Mouse (Mus musculus) mesoderm, embryonic 11.5 days (tissue): Measurements from ENCODE around the gene Impdh2.

Experiments used
- DNase-seq: peaks from one replicate; pipeline ENCODE4 v3.0.0-alpha.2; 2012; ENCODE audit warnings: low read depth, low spot score

The Impdh2 gene

DNA sequence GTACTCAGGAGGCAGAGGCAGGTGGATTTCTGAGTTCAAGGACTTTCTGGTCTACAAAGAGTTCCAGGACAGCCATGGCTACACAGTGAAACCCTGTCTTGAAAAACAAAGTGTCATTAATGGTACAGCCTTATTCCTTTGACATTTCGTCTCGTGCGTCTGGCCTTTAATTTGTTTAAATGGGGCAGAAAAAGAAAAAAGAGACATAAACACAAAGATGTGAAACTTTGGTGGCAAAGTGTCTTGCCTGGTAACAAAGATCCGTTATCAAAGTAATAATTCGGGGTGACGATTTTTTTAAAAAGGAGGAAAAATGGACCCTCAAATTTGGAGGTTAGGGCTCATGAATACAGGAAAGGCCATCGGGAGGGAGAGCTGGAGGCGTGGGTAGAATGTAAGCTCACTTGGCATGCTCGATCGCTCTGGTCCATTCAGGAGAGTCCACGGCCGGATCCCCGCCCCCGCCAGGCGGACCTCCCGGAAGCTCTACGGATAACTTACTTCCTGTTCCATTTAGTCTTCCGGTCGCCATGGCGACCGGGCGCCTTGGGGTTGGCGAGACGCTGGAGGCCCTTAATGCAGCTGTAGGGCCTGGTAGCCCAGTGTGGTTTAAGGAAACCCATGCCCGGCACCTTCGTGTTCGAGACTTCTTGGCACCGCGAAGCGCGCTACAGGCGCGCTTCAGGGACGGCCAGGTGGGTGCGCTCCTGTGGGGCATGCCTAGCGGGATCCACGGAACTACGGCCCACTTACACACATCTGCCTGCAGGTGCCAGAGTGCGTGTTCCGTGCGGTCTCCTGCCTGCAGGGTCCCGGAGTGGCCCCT lies 9.5 kb downstream of the Impdh2 start, which contains the start of gene Dalrd3:
Gene Dalrd3 (plus strand): TSS at position 506 of the 826 bp plus-strand sequence.
- DNase-seq, result peak; percentile 95

DNA sequence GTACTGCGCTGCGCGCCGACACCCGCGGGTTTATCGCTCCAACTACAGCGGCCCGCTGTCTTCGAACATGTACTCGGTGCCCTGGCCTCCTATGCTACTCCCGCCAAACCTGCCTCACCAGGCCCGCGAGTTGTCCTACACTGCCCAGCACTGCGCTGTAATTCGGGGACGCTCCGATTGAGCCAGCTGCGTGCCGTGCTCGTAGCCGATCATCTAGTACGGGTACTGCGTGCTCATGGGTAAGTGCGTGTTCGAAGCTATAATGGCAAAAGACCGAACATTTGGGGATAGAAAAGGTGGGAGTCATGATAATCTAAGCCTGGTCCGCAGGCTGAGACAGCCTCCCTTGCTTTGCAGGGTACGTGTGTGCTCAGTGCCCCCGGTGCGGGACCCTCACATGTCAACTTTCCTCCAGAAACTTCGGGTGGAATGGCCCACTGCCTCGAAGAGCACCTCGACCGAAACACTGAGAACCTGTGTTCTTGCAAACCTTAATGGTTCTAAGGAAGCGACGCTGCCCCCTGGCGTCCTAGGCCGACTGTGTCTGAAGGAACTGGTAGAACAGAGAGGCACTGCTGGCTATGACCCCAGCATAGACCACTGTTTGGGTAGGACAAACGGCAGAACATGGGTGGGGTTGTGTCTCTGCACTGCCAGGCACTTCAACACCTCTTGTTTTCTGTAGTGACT lies 10.3 kb downstream of the Impdh2 start:
- DNase-seq, result peak; percentile 81

DNA sequence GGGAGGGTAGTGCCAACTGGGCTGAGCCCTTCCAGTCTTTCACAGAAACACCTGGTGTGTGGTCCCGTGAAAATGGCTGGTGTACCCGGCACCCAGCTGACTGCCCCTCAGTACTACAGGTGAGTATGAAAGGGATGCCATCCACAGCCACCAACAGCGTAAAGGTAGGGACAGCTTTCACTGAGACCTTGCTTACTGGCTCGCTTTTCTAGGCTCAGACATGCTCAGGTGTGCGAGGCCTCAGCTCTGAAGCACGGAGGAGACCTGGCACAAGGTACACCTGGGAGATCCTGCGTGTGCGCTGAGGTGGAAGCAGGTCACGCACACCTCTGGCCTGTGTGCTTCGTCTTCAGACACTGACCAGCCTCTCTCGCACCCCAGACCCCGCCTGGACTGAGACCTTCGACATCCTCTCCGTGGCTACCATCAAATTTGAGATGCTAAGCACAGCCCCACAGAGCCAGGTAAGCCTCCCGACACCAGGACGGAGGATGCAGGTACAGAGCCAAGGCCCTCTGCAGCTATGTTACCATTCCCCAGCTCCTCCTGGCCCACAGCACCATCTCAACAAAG lies 11.4 kb downstream of the Impdh2 start:
- no peak for DNase-seq

DNA sequence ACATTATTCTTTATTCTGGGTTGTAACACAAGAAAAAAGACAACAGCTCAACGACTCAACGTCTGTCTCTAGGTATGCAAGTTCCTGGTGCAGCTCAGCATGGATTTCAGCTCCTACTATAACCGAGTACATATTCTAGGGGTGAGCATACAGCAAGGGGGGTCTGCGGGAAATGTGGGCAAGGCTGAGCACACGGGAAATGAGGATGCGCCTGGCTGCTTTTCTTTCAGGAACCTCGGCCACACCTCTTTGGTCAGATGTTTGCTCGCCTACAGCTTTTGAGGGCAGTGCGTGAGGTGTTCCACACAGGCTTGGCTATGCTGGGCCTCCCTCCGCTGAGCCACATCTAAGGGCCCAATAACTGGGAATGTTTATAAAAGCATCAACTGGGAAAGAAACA lies 12.2 kb downstream of the Impdh2 start:
- DNase-seq, result no peak

DNA sequence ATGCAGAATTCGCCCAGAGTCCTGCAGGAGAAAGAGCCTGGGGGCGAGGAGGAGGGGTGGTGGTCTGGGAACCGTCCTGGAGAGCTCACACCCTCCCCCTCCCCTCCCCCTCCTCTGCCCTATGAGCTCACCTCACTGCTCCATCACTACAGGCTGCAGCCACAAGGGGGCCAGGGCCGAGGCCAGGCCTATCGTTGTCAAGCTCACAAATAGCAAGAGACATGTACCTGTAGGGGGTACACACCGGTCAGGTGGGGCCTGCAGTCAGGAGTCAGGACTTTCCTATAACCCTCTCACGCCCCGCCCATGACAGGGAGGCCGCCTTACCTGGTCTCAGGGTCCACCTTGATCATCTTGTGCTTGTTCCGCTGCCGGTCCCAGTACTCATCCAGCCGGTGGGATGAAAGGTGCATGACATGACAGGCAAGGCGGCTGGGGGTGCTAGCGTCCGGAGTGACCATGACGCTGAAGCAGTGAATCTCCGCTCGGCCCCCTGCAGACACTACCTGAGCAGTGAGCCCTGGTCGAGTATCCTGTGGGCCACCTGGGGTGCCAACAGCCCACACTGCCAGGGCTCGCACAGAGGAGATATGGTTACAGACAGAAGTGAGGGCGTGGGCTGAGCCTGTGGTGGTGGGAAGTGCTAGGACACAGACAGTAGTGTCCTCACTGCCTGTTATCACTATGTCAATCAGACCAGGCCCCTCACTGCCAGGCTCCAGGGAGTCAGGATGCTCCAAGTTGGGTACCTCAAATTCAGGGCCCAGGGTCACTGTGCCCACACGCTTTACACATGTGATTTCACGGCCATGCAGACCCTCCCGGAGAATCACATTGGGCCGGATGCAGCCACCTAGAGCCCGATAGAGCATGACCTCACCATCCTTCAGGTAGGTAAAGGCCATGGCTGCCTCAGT lies 13.9 kb downstream of the Impdh2 start:
- DNase-seq, result peak; percentile 82

DNA sequence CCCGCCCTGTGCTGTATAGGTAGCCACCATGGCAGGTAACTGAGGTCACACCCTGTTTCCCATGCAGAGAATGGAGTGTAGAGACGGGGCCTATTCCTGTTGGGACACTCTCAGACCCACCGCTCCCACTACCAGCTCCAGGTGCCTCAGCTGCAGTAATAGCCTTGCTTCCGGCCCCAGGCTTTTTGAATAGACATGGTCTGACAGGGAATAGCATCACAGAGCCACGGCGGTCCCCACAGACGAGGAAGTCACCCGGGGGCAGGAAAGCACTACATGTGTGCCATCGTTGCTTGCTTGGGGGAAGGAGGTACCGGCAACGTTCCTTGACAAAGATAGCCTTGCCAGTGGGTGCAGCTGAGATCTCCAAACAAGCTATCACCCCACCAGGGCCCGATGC lies 14.8 kb downstream of the Impdh2 start:
- no peak for DNase-seq

DNA sequence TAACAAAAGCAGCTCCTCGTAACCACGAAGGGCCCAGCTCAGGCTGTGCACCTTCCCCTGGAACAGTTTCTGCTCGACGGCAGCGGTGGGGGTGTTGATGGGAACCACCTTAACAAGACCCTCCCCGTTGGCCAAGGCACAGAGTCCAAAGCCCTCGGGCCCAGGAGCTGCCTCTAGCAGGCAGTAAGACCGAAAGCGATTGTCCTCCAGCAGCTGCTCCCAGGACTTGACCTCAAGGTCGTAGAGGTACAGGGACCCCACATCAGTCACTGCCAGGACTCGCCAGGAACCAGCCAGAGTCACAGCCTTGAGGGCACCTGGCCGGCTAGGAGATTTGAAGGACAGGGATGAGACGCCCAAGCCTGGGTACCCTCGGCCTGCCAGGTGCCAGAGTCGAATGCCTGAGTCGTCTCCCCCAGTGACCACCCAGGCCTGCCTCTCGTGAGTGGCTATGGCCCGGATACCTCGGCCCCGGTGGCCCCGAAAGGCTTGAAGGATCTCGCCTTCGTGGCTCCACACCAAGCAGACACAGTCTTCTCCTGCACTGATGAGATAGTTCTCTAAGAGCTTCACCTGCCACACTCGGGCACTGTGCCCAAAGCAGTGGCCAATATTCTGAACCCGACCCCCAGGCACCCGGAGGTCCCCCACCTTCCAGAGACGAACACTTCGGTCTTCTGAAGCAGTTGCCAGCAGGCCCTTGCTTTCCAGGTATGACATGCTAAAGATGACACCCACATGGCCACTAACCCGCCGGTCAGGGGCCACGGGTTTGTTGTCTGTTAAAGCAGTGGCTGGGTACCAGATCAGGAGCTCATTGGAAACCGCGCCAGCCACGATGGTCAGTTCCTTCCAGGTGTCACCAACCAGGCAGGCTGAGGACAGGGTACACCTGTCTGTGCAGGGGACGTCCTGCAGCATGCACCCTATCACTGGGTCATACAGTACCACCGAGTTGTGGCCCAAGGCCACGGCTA lies 15.5 kb downstream of the Impdh2 start:
- no peak for DNase-seq

DNA sequence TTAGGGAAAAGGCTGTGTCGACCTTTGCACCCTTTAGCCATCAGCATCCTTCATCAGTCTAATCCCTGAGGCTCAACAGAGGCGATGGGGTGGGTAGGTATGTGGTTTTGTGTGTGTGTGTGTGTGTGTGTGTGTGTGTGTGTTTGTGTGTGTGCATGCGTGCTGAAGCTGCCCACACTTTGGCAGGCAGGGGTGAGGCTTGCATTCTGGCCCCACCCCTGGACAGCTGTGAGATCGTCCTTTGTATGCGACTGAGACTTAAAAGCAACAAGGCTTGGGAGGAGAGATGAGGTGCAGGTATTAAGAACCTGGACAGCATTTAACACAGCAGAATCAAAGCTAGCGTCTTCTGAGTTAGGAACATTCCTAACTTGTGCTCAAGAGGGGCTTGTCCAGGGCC lies 16.9 kb downstream of the Impdh2 start:
- DNase-seq, result no peak

DNA sequence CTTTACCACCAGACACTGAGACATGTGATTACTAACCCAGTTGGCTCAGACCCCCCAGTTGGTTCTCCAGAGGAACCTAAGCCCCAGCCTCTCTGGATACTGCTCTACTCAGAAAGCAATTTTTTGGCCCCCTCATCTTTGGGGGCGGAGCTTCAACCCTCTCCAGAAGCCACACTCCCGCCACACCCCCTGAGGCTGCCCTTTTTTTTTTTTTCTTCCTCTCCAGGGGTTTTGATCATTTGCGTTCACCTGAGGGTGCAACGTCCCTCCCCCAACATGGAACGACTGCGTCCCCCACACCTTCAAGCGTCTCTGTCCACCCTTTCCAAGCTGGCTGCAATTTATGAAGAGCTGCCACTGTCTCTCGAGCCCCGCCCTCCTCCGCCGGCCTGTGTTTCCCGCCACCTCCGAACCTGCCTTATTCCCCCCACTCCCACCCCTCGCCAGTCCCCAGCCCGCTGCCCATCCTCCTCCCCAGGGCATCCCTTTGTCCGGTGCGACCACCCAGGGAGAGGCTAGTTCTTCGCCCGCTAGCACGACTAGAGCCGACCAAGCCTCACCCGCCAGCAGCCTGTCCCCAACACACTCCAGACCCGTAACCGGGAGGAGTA lies 18.0 kb downstream of the Impdh2 start:
- DNase-seq, result peak; percentile 61

DNA sequence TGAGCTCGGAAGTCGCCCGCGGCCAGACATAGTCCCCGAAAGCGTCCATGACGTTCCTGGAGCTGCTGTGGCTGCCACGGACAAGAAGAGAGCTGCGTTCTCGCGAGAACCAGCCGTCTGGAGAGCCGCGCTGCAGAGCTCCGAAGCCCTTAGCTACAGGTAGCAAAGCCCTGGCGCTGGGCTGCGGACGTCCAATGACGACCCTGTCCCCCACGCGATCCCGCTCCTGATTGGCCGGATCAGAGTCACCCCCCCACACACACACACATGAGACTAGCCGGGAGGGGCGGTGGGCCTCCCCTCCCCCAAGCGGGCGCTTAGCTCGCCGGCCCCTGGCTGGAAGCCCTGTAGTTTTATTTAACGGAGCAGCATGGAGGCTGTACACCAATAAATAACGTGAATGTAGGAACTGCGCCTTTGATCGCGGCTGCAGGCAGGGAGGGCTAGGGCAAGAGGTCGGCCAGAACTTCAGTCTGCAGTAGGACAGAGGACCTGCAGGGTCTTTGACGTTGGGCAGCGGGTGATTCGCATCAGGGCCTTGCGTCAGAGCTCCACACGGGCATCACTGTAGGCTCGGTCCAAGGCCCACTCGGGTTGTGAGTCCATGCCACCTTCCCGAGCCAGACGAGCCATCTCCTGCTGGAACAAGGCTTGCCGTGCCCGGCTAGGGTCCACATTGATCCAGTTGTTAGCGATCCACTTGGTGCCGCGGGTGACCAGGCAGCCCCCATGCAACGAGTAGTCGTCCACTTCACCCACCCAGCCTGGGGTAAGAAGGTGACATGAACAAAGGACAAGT lies 18.7 kb downstream of the Impdh2 start, which contains the start of gene Wdr6:
Gene Wdr6 (minus strand): TSS at position 195 of the 799 bp plus-strand sequence.
- peak; percentile 98 for DNase-seq

DNA sequence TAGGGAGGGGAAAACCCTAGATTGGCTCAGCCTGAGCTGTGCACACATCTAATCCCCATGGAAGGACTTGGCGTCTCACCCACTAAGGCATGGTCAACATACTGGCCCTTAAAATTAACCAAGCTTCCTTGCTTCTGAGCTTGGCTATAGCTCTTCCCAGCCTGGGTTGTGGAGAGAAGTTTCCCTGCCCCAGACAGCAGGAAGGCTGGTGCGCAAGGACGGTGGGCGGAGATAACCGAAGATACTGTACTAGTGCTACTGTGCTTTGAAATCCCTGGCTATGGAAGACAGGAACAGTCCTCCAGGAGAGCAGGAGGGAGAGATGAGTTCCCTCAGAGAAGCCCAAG lies 19.2 kb downstream of the Impdh2 start:
- no peak for DNase-seq

DNA sequence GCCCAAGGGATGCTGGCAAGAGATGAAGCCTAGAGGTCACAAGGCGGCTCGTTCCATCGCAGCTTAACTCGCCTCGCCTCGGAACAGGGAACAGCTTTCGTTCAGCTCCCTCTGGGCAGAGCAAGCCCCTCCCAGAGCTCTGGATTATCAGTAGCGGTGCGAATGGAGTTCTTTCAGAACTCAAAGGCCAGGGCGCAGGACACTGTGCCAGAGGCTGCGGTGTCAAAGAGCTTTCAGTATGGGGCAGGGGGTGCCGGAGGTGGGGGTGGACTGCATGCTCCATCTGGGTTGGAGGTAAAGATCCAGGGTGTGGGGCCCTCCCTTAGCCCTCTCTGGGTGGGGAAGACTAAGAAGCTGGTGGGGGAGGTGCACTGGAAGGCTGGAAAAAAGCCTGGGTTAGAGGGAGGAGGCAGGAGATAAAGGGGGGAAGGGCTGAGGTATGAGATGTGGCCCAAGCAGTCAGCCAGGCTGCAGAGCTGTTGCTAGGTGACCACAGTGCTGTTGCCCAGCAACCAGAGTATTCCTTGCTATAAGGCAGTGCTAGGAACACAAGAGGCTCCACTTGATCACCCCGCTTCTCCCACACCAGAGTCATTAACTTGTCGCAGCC lies 27.6 kb downstream of the Impdh2 start:
- peak; percentile 95 for DNase-seq

DNA sequence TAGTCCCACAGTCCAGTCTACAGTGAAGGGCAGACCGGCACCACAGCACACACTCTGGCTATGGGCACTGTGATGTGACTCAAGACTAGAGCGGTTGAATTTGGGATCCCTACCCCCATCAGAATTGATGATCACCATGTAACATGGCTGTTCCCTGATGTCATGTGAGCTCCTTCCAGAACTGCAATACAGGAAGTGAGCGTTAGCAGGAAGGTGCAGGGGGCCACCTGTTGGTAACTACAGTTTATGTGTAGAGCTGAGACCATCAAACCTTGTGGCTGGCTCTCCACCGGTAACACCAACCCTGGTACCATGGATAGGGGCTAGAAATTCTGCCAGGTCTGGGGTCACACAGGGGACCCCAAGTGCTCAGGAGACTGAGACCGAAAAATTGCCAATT lies 29.1 kb downstream of the Impdh2 start:
- DNase-seq, result no peak

DNA sequence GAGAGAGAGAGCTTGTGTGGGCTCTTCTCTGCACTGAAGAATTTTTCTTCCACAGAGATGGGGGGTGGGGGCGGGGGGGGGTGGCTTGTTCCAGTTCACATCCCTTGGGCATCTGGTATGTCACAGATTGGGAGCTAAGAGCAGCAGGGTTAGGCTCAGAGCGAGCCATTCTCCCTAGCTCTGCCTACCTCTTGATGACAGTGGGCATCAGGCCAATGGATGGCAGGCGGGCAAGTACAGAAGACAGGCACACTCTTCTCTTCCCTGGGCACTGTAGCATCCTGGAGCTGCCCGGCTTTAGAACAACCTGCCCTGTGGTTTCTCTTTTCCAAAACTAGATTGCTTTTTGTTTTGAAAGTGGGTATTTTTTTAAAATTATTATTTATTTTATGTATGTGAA lies 31.4 kb downstream of the Impdh2 start:
- DNase-seq, result no peak

DNA sequence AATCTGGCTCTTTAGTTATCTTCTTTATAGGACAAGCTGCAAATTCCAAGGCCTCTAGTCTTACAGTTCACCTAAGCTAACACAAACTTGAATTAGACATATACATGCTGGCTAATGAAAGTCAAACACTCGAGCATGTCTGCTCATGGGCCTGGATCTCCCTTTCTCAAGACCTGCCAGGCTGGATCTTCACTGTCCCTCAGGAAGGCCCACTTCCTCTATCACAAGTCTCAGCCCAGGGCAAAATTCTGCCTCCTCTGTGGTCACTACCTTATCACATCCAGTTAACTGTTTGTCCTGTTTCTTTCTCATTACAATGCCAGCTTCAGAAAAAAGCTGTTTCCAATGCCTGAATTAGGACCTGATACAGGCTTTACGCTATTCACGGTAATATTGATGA lies 34.3 kb downstream of the Impdh2 start:
- no peak for DNase-seq

DNA sequence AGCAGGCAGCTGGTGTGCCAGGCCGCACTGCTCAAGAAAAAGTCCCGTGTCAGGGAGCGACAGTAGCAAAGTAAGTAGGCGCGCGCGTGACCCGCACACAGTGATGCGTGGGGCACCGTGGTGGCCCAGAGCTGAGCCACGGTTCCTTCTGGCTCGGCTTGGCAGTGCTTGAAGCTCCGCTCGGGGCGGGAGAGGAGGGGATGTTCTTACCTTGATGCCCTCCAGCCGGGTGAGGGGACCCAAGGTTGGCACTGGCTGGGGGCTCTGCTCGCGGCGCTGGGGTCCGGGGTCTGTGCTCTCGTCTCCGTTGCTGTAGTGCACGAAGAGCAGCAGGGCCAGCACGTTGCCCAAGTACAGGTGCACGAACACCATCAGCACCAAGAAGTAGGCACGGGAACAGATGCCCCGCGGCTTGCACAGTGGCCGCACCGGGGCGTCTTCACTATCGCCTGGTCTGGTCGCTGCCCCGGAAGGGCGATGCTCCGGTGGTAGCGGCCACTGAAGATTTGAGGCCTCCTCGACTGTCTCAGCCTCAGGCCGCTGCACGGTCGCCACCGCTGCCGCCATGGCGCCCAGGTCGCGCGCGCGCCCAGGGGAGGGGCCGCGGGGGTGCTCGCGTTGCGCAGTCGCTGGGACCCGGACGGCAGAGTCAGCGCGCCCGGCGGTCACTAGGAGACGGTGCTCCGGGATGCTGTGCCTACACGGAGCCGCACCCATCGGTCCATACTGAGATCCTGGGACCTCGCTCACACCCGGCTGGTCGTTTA lies 37.1 kb downstream of the Impdh2 start, which contains the start of gene P4htm:
Gene P4htm (minus strand): TSS at position 670 of the 767 bp plus-strand sequence.
- DNase-seq, result peak; percentile 67

DNA sequence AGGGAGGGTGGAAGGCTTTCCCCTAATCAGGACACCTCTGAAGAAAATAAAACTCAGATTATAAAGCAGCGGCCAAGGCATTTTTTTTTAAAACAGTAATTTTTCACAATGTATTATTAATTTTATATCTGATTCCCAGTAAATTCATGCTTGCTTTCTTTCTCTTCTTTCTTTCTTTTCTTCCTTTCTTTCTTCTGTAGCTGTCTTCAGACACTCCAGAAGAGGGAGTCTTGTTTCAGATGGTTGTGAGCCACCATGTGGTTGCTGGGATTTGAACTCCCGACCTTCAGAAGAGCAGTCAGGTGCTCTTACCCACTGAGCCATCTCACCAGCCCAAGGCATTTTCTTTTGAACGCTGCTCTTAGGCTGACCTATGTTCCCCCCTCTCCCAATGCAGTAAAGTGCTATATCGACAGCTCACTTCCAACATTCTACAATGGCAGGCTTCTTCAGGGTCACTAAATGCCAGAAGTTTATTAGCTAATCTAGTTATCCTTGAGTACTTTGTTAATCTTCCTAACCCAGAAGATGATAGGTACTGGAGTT lies 39.0 kb downstream of the Impdh2 start:
- no peak for DNase-seq

DNA sequence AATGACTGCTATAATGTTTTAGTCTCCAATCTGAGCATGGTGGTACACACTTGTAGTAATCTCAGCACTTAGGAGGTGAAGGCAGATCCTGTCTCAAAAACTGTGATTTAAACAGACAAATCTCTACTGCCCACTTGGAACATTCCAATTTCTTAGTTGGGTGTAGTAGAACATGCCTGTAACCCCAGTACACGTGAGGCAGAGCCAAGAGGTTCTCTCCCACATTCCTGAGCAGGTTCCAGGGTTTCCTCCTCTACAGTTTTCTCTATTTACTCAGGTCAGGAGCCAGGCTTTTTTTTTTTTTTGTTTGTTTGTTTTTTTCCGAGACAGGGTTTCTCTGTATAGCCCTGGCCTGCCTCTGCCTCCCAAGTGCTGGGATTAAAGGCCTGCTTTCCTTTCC lies 39.9 kb downstream of the Impdh2 start:
- DNase-seq, result no peak
